Mouse (Mus musculus): Measurements from ENCODE around the gene Trak1. TPM values are rescaled to one million over a fixed set of nuclear protein-coding genes. Genes with fewer than 3 reads are reported as not detected.

The Trak1 gene
- polyA plus RNA-seq (2016; fragmentation: Nextera tagmentation; extraction: Ambion mirVana), result 38.8 and 41.6 TPM in 2 replicates

DNA sequence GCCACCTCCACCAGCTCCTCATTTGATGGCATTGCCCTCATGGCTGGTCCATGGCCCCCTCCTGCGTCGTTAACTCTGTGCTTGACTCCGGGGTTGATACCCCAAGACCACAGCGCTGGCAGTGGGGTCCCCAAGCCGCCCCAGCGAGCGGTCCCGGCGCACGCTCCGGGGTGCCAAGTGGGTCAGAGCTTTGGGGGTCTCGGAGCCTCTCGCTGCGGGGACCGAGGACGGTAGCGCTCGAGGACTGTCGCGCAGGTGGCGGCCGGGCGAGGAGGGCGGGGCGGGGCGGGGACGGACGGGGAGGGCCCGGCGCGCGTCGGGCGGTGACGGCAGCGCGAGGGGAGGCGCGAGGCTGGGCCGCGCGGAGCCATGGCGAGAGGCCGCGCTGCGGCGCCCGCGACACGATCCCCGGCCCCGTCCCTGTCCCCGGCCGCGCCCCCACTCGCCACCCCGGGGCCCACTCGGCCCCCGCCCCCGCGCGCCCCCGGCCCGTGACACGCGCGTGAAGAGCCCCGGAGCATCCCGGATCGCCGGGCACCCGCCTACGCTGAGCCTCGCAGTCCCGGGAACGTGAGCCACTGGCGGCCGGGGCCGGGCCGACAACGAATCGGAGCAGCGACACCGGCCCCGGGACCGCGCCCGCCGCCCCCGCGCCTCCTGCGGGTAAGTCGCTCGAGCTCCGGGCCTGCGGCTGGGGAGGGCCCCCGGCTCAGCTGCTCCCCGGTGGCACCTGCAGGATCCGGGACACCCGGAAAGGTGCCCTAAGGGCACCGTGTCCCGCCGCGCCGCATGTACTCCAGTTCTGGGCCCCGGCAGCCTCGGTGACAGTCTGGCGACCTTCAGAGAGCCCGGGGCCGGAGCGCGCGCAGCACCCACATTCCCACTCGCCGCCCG lies at the start of gene Trak1:
TSS of gene Trak1 (plus strand) at position 332 of the 894 bp plus-strand sequence.
- no peaks in the 10 kb centered on the region for H3K36me3 ChIP-seq
- H3K4me3 ChIP-seq, result peak within 1 kb of the TSS; percentile 87
- peaks cover 40% of the 10 kb centered on the region for H3K4me1 ChIP-seq
- H3K27ac ChIP-seq, result peak within 1 kb of the TSS; percentile 49
- H3K4me2 ChIP-seq (replicated peaks), result peak within 1 kb of the TSS; percentile 88
- H3K9ac ChIP-seq, result peak within 1 kb of the TSS; percentile 95
- ATAC-seq (ENCODE audit: low FRiP score), result peak; percentile 81
- WGBS, result under 1% methylated on average over 77 of the region's 116 CpGs
- 0 out of 2 replicates have a peak, but pooled peaks cover 11% of the 10 kb centered on the region for H3K27me3 ChIP-seq
- no peaks in the 10 kb centered on the region for H3K9me3 ChIP-seq (replicated peaks)

DNA sequence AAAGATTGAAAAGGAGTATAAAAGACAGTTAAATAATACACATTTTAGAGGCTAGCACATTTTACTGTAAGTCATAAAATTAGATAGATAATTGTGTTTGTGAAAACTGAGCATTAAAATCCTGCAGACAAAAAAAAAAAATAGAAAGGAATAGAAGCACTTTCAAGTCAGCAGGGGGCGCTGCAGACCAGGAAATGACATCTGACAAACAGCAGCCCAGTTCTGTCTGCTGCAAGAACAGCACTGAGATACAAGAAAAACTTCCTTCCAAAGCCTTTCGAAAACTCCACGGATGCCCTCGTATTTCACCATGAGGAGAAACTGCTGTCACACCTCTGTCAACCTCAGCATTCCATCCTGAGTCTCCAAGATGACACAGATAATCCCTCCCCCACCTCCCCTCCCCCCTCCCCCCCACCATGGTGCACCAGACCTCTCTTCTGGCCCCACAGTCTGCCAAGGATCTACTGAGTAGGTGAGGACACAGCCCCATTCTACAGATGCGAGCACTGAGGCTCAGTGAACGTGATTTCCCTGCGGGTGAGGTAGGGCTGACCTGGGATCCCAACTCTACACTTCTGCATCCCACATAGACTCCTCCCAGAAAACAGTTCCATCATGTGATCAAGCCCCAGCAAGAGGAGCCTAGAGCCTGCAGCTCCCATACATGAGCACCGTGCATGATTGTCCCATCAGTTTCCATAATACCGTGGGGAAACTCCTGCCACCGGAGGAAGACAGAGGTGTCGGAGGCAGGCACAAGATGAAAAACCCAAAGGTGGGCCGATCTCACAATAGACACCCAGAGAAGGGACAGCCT lies 49.1 kb upstream of the Trak1 start:
- ATAC-seq (ENCODE audit: low FRiP score), result peak; percentile 56; the same call in 1 of the 2 replicates
- no peak overlapping the region for H3K4me2 ChIP-seq (replicated peaks)

DNA sequence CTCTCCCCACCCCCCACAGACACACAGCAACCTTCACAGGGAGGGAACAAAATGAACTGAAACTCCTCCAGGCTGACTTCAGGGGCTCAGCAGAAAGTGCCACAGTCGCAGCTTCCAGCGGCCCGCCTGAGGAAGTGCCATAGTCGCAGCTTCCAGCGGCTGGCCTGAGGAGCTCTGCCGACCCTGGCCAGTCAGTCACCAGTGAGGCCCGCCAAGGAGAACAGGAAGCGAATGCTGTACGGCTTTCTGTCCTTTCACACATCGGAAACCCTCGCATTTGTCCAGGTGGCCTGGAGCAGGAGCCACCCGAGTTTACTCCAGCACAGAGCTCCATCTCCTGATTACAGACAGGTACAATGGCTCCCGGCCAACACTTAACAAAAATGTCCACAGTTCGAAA lies 47.5 kb upstream of the Trak1 start:
- Histone ChIP-seq H3K9ac (no peak overlapping the region), H3K9me3 (replicated peaks) (no peaks in the 10 kb centered on the region), H3K4me3 (no peak overlapping the region), H3K4me2 (replicated peaks) (no peak overlapping the region), H3K4me1 (no peaks in the 10 kb centered on the region), H3K27me3 (no peaks in the 10 kb centered on the region), H3K36me3 (peaks cover 1% of the 10 kb centered on the region; the same call in 1 of the 2 replicates), H3K27ac (no peak overlapping the region)
- 51% methylated on average over 14 of the region's 14 CpGs for WGBS
- no peak for ATAC-seq (ENCODE audit: low FRiP score)

More for the DNA sequence above, 49.1 kb upstream of the Trak1 start:
- H3K27me3 ChIP-seq, result no peaks in the 10 kb centered on the region
- no peak overlapping the region for H3K4me3 ChIP-seq
- no peak overlapping the region for H3K9ac ChIP-seq
- H3K27ac ChIP-seq, result no peak overlapping the region
- no peaks in the 10 kb centered on the region for H3K36me3 ChIP-seq
- 68% methylated on average over 12 of the region's 12 CpGs for WGBS
- H3K9me3 ChIP-seq (replicated peaks), result no peaks in the 10 kb centered on the region
- H3K4me1 ChIP-seq, result no peaks in the 10 kb centered on the region

DNA sequence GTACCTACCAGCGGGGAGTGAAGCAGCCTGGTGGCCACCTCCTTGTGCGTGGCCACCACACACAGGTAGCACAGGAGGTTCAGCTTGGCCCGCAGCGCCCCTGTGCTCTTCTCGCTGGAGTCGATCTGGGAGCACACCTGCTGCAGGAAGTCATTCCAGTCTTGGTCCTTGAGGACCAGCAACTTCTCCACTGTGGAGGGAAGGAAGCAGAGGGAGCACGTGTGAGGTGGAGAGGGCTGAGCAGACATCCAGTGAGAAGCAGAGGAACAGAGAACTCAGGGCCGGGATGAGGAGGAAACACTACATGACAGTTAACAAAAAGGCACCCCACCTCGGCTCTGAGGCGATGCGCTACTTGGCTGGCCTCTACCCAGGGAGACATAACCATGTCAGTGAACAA lies 46.4 kb upstream of the Trak1 start:
- H3K9me3 ChIP-seq (replicated peaks), result no peaks in the 10 kb centered on the region
- no peak overlapping the region for H3K4me3 ChIP-seq
- H3K4me2 ChIP-seq (replicated peaks), result no peak overlapping the region
- H3K9ac ChIP-seq, result no peak overlapping the region
- no peak overlapping the region for H3K27ac ChIP-seq
- no peaks in the 10 kb centered on the region for H3K4me1 ChIP-seq
- no peak for ATAC-seq (ENCODE audit: low FRiP score)
- H3K27me3 ChIP-seq, result no peaks in the 10 kb centered on the region
- 92% methylated on average over 11 of the region's 11 CpGs for WGBS
- peaks cover 4% of the 10 kb centered on the region; the same call in 1 of the 2 replicates for H3K36me3 ChIP-seq

DNA sequence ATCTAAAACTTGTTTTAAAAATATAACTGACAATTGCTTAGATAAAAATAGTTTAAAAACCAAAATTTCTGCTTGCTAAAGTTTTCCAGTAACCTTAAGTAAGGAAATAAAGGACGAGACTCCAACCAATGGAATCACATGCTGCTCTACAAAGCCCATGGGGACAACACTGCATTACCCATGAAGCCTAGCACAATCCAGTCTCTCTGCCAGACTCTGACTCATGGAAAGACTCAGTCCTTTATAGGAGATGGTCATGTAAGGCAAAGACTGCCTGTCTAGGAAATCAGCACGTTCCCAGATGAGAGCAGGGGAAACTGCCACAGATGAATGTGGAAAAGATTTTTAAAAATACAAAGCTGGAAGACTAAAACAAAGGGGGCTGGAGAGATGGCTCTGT lies 43.3 kb upstream of the Trak1 start:
- WGBS, result 82% methylated on average over 2 of the region's 2 CpGs
- ATAC-seq (ENCODE audit: low FRiP score), result no peak

DNA sequence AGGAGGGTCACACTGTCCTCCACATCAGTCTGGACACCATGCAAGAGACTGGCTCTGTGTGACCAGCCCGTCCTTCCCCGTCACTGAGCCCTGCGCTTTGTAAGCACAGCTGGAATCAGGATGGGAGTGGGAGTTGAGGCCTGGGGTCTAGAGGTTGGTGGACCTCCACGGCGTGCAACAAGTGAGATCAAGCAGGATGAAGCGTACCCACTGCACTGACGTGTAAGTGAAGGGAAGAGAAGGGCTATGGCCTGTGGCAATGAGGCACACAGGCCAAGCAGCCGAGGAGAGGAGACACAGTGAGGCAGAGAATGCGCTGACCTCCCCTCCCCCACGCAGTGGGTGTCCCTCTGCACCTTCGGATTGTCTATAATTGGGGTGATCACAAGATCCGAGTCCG lies 42.5 kb upstream of the Trak1 start:
- ATAC-seq (ENCODE audit: low FRiP score), result no peak
- H3K4me1 ChIP-seq, result no peaks in the 10 kb centered on the region
- 92% methylated on average over 13 of the region's 13 CpGs for WGBS
- no peaks in the 10 kb centered on the region for H3K27me3 ChIP-seq
- H3K27ac ChIP-seq, result no peak overlapping the region
- peaks cover 4% of the 10 kb centered on the region; the same call in 1 of the 2 replicates for H3K36me3 ChIP-seq
- no peak overlapping the region for H3K4me2 ChIP-seq (replicated peaks)
- no peak overlapping the region for H3K9ac ChIP-seq
- no peaks in the 10 kb centered on the region for H3K9me3 ChIP-seq (replicated peaks)
- H3K4me3 ChIP-seq, result no peak overlapping the region

More for the DNA sequence above, 43.3 kb upstream of the Trak1 start:
- Histone ChIP-seq H3K9ac (no peak overlapping the region), H3K4me1 (no peaks in the 10 kb centered on the region), H3K36me3 (peaks cover 4% of the 10 kb centered on the region; the same call in 1 of the 2 replicates), H3K27me3 (no peaks in the 10 kb centered on the region), H3K9me3 (replicated peaks) (no peaks in the 10 kb centered on the region), H3K27ac (no peak overlapping the region), H3K4me3 (no peak overlapping the region), H3K4me2 (replicated peaks) (no peak overlapping the region)

DNA sequence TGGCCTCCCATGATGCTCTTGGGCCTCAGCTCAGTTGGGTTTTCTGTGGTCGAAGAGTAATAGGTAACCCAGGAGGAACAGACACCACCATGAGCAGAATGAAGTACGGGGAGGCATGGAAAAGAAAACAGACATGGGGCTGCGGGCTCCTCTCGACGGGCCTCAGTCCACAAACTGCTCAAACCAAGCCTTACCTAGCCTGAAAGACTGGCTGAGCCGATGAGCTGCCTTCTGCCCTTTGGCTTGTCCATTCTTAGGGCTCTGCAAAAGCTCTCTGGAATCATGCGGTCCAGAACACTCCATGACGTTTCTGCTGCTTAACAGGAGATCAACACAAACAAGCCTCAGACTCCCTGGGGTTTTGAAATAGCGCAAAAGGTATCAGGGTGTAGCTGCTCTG lies 40.2 kb upstream of the Trak1 start:
- 81% methylated on average over 9 of the region's 9 CpGs for WGBS
- Histone ChIP-seq H3K36me3 (peaks cover 4% of the 10 kb centered on the region; the same call in 1 of the 2 replicates), H3K4me3 (no peak overlapping the region), H3K27me3 (no peaks in the 10 kb centered on the region), H3K4me1 (no peaks in the 10 kb centered on the region), H3K9ac (no peak overlapping the region), H3K27ac (no peak overlapping the region), H3K4me2 (replicated peaks) (no peak overlapping the region), H3K9me3 (replicated peaks) (no peaks in the 10 kb centered on the region)
- no peak for ATAC-seq (ENCODE audit: low FRiP score)

DNA sequence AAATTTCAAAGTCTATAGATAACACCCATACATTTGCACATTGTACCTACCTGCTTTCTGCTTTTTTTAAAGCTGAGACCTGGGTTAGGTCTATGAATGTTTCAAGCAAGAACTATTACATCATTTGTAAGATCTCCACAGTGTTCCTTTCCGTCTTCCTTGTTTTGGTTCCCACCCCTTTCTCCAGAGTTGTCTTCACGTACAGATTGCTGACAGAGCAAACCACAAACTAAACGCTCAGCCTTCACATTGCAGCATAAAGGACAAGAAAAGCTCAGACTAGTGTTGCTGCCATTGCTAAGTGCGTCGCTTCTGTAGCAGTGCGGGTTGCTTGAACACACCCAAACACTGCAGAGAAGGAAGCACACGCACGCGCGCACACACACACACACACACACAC lies 32.0 kb upstream of the Trak1 start:
- Histone ChIP-seq H3K36me3 (peaks cover 5% of the 10 kb centered on the region; the same call in 1 of the 2 replicates), H3K27ac (no peak overlapping the region), H3K9ac (no peak overlapping the region), H3K4me1 (no peaks in the 10 kb centered on the region), H3K4me2 (replicated peaks) (no peak overlapping the region), H3K4me3 (no peak overlapping the region), H3K9me3 (replicated peaks) (no peaks in the 10 kb centered on the region), H3K27me3 (no peaks in the 10 kb centered on the region)
- ATAC-seq (ENCODE audit: low FRiP score), result no peak
- 83% methylated on average over 10 of the region's 10 CpGs for WGBS

DNA sequence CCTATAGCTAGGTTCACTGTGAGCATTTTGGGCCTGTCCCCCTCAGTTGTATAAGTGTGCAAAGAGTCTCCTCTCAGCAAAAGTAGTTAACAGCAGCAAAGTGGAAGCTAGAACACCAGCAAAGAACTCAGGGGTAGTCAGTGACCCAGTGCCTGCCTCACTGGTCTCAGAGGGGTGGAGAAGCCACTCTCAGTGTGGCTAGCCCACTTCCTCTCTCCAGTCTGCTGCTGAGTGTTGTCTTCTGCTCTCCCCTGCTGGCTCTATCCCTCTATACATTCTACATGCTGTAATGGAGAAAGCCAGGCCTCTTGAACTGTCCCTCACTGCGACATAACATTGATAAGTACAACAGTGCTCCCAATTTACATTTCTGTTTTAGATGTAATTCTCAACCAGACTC lies 26.2 kb upstream of the Trak1 start:
- Histone ChIP-seq H3K9ac (peak overlapping the region; percentile 23; the same call in 1 of the 2 replicates), H3K4me1 (0 out of 2 replicates have a peak, but pooled peaks cover under 1% of the 10 kb centered on the region), H3K4me3 (no peak overlapping the region), H3K4me2 (replicated peaks) (no peak overlapping the region), H3K27ac (no peak overlapping the region), H3K36me3 (no peaks in the 10 kb centered on the region), H3K27me3 (no peaks in the 10 kb centered on the region), H3K9me3 (replicated peaks) (no peaks in the 10 kb centered on the region)
- no peak for ATAC-seq (ENCODE audit: low FRiP score)
- WGBS, result 94% methylated on average over 1 of the region's 1 CpGs

DNA sequence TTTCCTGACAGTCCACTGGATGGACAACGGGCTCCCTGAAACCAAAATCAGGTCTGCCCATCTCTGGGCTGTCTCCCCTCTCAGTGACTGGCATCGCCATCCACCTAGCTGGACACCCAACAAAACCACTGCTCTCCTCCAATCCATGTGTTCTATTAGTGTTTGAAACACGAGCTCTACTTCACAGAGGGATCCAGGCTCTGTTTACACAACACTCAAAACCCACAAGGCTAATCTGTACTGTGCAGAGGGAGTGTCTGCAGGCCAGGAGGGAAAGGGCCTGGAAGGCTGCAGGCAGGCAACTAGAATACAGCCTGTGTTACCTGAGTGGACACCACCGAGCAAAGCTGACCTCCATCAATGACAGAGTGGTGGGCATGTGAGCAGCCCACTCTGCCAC lies 25.7 kb upstream of the Trak1 start:
- ATAC-seq (ENCODE audit: low FRiP score), result no peak
- Histone ChIP-seq H3K27me3 (no peaks in the 10 kb centered on the region), H3K9ac (no peak overlapping the region), H3K4me3 (no peak overlapping the region), H3K4me1 (peaks cover 4% of the 10 kb centered on the region), H3K27ac (no peak overlapping the region), H3K36me3 (no peaks in the 10 kb centered on the region), H3K4me2 (replicated peaks) (no peak overlapping the region), H3K9me3 (replicated peaks) (no peaks in the 10 kb centered on the region)
- 79% methylated on average over 4 of the region's 4 CpGs for WGBS

DNA sequence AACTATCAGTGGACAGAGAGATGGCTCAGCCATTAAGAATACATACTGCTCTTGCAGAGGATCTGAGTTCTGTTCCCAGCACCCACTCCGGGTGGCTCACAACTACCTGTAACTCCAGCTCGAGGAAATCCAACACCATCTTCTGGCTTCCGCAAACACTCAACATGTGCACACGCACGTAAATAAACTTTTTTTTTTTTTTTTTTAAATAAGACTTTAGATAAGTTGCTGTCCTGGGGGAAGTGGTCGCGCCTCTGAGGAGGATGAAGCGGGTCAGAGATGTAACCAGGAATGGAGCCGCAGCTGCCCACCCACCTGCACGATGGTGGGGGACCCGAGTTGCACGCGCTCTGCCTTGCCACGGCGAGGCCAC lies 20.6 kb upstream of the Trak1 start:
- Histone ChIP-seq H3K4me2 (replicated peaks) (peak overlapping the region; percentile 83), H3K9me3 (replicated peaks) (no peaks in the 10 kb centered on the region), H3K9ac (peak overlapping the region; percentile 73), H3K4me1 (peaks cover 15% of the 10 kb centered on the region), H3K27ac (no peak overlapping the region), H3K4me3 (peak overlapping the region; percentile 71), H3K36me3 (no peaks in the 10 kb centered on the region), H3K27me3 (no peaks in the 10 kb centered on the region)
- ATAC-seq (ENCODE audit: low FRiP score), result no peak
- 18% methylated on average over 15 of the region's 15 CpGs for WGBS
